Mouse (Mus musculus): ENCODE results near the gene Sp6. TPM values are rescaled to one million over a fixed set of nuclear protein-coding genes. Genes with fewer than 3 reads are reported as not detected.
A peak's percentile ranks its signal among the peaks of the same experiment; 100 is the strongest.

The Sp6 gene
- polyA plus RNA-seq, 1 experiment from 2014 or later, result 0.08 TPM

DNA sequence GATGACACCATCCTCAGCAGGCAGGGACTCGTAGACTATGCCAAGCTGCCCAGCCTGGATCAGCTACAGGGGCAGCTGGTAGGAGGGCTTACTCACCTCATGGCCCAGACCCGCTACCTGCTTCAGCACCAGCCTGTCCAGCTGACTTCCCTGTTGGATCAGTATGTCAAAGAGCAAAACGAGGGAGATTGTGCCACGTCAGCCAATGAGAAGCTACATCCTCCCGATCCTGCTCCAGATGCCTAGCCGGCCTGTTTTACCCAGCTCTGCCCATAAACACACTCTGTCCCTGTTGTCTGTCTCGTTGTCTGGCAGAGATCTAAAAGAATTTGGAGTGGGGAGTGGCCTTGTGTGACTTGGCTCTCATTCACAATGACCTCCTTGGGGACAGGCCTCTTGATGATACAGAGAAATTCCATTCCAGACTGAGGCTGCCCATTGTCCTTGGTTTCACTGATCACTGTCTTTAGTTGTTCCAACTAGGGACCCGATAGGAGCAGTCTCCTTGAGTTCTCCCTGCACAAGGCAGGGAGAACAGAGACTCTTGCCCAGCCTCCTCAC, 35.0 kb downstream of the Sp6 start:
- H3K27ac ChIP-seq, result no peak overlapping the region
- peaks cover 31% of the 10 kb centered on the region for H3K4me1 ChIP-seq (replicated peaks)
- DNase-seq (no peak), ATAC-seq (ENCODE audit: low read depth) (no peak)
- peaks cover 46% of the 10 kb centered on the region for H3K36me3 ChIP-seq
- no peaks in the 10 kb centered on the region for H3K27me3 ChIP-seq
- 82% methylated on average over 8 of the region's 8 CpGs for WGBS (ENCODE audit: insufficient replicate concordance)
- no peak overlapping the region for H3K9ac ChIP-seq
- H3K9me3 ChIP-seq (replicated peaks), result no peaks in the 10 kb centered on the region
- H3K4me3 ChIP-seq (replicated peaks), result no peak overlapping the region
- H3K4me2 ChIP-seq, result no peak overlapping the region

DNA sequence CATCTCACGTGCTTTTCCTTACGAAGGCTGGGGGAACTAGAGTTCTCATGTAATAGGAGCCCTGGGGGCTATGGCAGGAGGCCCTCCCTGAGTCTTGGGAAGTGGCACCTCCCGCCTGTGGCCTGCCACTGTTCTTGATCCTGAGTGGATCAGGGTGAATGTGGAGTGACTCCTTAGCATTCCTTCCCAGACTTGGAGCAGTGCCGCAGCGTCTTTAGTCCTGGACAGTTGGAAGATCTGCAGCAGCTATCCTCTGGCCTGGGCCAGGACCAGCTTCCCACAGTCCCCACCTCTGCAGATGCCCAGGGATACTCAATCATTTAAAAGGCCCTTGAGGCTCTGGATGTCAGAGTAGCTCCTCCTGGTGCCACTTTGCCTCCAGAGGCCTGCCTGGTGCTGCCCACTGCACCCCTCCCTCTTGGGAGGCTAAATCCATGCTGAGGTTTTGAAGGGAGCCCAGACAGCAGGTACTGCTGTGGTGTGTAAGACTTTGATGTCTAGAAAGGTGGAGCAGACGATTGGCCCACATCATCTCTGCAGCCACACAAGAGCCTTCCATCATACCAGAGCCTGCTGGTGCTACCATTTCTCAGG, 36.4 kb downstream of the Sp6 start:
- Histone ChIP-seq H3K36me3 (peaks cover 48% of the 10 kb centered on the region), H3K4me1 (replicated peaks) (peaks cover 28% of the 10 kb centered on the region), H3K27ac (no peak overlapping the region), H3K9me3 (replicated peaks) (no peaks in the 10 kb centered on the region), H3K4me2 (peak overlapping the region; percentile 85; the same call in 1 of the 2 replicates), H3K27me3 (no peaks in the 10 kb centered on the region), H3K9ac (no peak overlapping the region), H3K4me3 (replicated peaks) (no peak overlapping the region)
- DNase-seq (no peak), ATAC-seq (ENCODE audit: low read depth) (no peak)
- WGBS (ENCODE audit: insufficient replicate concordance), result 70% methylated on average over 6 of the region's 6 CpGs

DNA sequence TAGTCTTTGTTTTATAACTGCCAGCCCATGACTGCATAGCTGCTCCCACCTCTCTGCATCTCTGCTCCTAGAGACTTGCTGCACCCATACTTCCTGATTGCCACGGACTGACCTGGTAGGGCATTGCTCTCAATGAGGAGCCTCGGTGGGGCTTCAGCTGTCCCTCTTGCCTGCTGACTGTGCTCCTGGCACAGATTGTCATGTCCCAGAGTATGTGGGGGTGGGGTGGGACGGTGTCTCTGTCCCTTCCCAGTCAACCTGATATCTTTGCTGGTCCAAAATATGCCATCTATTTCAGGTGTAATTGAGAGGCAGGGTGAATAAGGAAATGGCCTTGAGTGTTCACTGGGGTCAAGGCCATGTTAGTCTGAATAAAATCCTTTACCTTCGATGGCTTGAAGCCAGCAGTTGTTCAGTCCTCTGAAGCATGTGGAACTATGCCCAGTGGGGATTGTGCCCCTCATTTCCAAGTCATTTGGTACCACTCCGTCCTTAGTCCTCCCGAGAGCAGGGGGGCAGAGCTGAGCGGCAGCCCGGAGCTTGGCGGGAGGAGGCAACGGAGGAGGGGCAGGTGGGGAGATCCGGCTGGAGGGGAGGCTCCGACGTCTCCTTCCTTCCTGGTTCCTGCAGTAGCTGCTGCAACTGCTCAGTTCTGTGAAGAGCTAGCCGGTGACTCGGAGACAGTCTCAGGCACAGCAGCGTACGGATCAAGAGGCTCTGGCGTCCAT, 37.2 kb downstream of the Sp6 start, which contains the start of gene Osbpl7:
Gene Osbpl7, plus strand, starts transcription at position 413 of the 728 bp plus-strand sequence.
- H3K27ac ChIP-seq, result peak within 1 kb of the TSS; percentile 71
- DNase-seq (peak; percentile 50), ATAC-seq (ENCODE audit: low read depth) (peak; percentile 63)
- peak within 1 kb of the TSS; percentile 80 for H3K9ac ChIP-seq
- no peaks in the 10 kb centered on the region for H3K9me3 ChIP-seq (replicated peaks)
- WGBS (ENCODE audit: insufficient replicate concordance), result 6% methylated on average over 18 of the region's 18 CpGs
- H3K4me3 ChIP-seq (replicated peaks), result peak within 1 kb of the TSS; percentile 71
- peak within 1 kb of the TSS; percentile 85 for H3K4me2 ChIP-seq
- H3K27me3 ChIP-seq, result no peaks in the 10 kb centered on the region
- peaks cover 28% of the 10 kb centered on the region for H3K4me1 ChIP-seq (replicated peaks)
- peaks cover 50% of the 10 kb centered on the region for H3K36me3 ChIP-seq

DNA sequence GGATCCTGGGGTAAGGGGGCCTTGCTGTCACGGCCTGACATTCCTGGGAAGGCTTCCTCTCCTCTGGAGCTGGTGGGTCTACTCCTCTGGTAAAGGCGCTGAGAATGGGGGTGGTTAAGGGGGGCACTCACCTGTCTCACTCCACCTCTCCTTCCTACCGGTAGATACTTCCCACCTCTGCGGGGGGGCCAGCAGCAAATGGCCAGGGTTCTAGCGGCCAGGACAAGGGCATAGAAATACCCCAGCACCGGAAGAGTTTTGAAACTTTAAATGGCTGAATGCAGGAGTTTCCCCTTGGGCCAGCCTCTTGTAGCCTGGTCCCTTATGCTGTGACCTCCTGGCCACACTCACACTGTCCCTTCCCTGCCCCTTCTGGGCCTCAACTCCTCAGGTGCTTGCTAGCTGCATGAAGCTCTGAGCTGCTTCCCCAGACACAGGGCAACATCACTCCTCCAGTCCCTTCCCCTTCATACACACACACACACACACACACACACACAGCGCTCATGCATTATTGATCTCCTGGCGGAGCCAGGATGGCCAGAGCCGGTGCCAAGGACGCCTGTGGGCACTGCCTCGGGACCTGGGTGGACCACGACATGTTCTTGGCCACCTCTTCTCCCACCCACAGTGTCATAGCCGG, 37.9 kb downstream of the Sp6 start:
- no peak for DNase-seq
- Histone ChIP-seq H3K4me1 (replicated peaks) (peaks cover 28% of the 10 kb centered on the region), H3K36me3 (peaks cover 50% of the 10 kb centered on the region), H3K9ac (peak overlapping the region; percentile 80), H3K27me3 (no peaks in the 10 kb centered on the region), H3K4me2 (peak overlapping the region; percentile 85), H3K4me3 (replicated peaks) (peak overlapping the region; percentile 71), H3K27ac (peak overlapping the region; percentile 71), H3K9me3 (replicated peaks) (no peaks in the 10 kb centered on the region)
- WGBS (ENCODE audit: insufficient replicate concordance), result 12% methylated on average over 13 of the region's 13 CpGs
- peak; percentile 6; the same call in 1 of the 2 replicates for ATAC-seq (ENCODE audit: low read depth)

DNA sequence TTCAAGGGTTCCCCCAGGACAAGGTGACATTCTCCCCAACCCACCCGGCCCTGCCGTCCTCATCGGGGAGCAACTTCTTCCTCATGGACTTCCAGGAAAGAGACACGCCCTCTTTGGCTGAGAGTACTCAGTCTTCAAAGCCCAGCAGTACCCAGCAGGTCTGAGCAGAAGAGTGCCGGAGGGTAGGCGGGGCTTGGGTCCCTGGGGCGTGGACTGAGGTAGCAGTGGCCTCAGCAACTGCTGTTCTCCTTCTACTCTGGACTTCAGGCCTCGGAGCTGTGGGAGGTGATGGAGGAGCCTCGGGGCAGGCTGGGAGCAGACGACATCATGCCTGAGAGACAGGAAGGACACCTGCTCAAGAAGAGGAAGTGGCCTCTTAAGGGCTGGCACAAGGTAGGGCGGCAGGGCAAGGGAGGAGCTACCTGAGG, 39.0 kb downstream of the Sp6 start:
- Histone ChIP-seq H3K4me1 (replicated peaks) (peaks cover 28% of the 10 kb centered on the region), H3K36me3 (peaks cover 52% of the 10 kb centered on the region), H3K27ac (no peak overlapping the region), H3K27me3 (no peaks in the 10 kb centered on the region), H3K4me3 (replicated peaks) (peak overlapping the region; percentile 71), H3K9me3 (replicated peaks) (no peaks in the 10 kb centered on the region), H3K9ac (peak overlapping the region; percentile 80), H3K4me2 (peak overlapping the region; percentile 85)
- 18% methylated on average over 11 of the region's 11 CpGs for WGBS (ENCODE audit: insufficient replicate concordance)
- ATAC-seq (ENCODE audit: low read depth), result peak; percentile 77
- peak; percentile 67 for DNase-seq

DNA sequence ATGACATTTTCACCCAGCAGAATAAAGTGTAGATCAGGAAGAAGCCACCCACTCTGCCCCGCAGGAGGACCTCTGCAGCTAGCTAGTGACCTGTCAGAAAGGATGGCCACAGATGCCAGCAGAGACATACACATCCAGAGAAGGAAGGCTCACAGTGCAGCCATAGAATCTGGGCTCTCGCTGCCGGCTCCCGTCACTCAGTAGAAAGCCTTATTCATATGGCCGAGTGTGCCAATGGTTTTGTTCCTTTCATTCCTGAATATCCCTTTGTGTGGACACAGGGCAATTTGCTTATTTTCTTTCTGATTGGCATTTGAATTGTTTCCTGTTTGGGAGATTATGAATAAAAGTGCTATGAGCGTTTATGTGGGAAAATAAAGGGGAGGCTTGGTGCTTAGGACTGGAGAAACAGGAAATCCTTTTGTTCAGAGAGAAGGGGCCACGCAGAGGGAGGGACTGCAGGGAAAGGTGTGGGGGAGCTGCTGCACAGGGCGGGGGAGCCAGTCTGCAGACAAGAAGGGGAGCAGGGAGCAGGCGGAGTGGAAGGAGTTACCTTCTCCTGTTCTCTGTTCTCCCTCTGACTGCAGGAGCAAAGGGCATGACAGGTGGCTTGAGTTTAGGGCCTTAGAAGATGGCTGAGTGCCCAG, 50.2 kb downstream of the Sp6 start:
- H3K27me3 ChIP-seq, result no peaks in the 10 kb centered on the region
- ATAC-seq (ENCODE audit: low read depth), result no peak
- WGBS (ENCODE audit: insufficient replicate concordance), result 53% methylated on average over 9 of the region's 9 CpGs
- no peak for DNase-seq
- no peaks in the 10 kb centered on the region for H3K9me3 ChIP-seq (replicated peaks)
- H3K36me3 ChIP-seq, result peaks cover 29% of the 10 kb centered on the region
- no peak overlapping the region for H3K27ac ChIP-seq
- no peak overlapping the region for H3K9ac ChIP-seq
- no peak overlapping the region for H3K4me3 ChIP-seq (replicated peaks)
- H3K4me2 ChIP-seq, result no peak overlapping the region
- H3K4me1 ChIP-seq (replicated peaks), result peaks cover 12% of the 10 kb centered on the region

DNA sequence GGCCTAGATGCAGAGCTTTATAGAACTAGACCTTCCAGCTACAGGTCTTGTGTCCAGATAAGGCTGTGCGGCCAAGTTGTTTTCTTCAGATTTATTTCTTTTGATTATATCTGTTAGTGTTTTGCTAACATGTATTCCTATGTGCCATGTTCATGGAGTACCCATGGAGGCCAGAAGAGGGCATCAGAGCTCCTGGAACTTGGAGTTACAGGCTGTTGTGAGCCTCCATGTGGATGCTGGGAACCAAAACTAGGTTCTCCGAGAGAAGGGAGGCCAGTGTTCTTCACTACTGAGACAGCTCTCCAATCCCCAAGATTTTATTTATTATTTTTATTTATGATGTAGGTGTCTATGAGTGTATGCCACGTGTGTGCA, 50.7 kb downstream of the Sp6 start:
- no peak overlapping the region for H3K27ac ChIP-seq
- WGBS (ENCODE audit: insufficient replicate concordance), result 76% methylated on average over 3 of the region's 3 CpGs

DNA sequence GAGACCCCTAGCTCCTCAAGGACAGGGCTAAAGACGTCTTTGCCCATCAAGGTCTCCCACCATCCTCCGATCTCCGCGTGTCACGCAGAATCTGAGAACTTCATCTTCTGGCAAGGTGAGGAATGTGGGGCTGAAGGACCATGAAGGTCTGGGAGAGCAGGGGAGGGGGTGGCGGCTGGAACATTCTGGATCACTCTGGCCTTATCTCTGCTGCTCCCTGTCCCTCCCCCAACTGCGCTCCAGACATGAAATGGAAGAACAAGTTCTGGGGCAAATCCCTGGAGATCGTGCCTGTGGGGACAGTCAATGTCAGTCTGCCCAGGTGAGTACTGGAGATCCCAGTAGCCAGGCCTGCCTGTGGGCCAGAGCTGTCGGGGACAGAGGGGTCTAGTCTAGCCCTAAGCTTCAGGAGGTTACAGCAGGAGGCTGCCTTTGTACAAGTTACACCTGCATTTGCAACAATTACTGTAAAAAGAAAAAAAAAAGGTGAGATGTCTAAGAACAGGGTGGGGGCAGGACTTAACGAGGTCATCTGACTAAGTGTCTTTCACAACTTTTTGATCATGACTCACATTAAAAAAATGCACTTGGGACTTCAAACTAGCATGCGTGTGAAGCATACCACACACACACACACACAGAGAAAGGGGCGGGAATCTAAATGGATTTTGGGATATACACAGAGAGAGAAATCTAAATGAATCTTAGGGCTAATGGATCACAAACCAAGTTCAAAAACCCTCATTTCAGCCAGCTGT, 52.5 kb downstream of the Sp6 start:
- WGBS (ENCODE audit: insufficient replicate concordance), result 75% methylated on average over 12 of the region's 12 CpGs
- no peak overlapping the region for H3K9ac ChIP-seq
- no peak overlapping the region for H3K27ac ChIP-seq
- no peaks in the 10 kb centered on the region for H3K27me3 ChIP-seq
- ATAC-seq (ENCODE audit: low read depth), result no peak
- H3K36me3 ChIP-seq, result peaks cover 14% of the 10 kb centered on the region
- no peak overlapping the region for H3K4me2 ChIP-seq
- H3K4me1 ChIP-seq (replicated peaks), result peaks cover 12% of the 10 kb centered on the region
- H3K4me3 ChIP-seq (replicated peaks), result no peak overlapping the region
- DNase-seq, result no peak
- no peaks in the 10 kb centered on the region for H3K9me3 ChIP-seq (replicated peaks)

More for the DNA sequence above, 50.7 kb downstream of the Sp6 start:
- DNase-seq (no peak), ATAC-seq (ENCODE audit: low read depth) (no peak)
- Histone ChIP-seq H3K36me3 (peaks cover 28% of the 10 kb centered on the region), H3K4me2 (no peak overlapping the region), H3K9me3 (replicated peaks) (no peaks in the 10 kb centered on the region), H3K27me3 (no peaks in the 10 kb centered on the region), H3K9ac (no peak overlapping the region), H3K4me1 (replicated peaks) (peaks cover 12% of the 10 kb centered on the region), H3K4me3 (replicated peaks) (no peak overlapping the region)

DNA sequence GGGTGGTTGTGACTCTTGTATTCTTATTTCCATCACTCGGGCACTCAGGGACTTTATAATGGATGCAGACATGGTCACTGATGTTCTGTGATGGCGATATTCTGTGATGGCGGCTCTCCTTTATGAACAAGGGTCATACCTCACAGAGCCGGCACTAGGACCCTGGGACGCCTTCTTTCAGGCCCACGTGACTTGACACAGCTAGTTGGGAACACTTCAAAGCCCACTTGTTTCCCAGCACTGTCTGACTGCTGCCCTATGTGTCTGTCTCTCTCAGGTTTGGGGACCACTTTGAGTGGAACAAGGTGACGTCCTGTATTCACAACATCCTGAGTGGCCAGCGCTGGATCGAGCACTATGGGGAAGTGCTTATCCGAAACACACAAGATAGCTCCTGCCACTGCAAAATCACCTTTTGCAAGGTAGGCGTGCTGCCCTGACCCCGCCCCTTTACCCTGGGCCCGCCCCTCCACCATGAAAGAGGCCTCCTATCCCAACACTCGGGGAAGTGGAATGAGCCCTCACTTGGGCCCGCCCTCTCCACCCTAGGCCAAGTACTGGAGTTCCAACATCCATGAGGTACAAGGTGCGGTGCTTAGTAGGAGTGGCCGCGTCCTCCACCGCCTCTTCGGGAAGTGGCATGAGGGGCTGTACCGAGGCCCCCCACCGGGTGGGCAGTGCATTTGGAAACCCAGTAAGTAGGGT, 53.6 kb downstream of the Sp6 start:
- DNase-seq (no peak), ATAC-seq (ENCODE audit: low read depth) (0 out of 2 replicates have a peak, but pooled peaks have one; percentile 18)
- H3K27me3 ChIP-seq, result no peaks in the 10 kb centered on the region
- H3K27ac ChIP-seq, result no peak overlapping the region
- H3K9ac ChIP-seq, result no peak overlapping the region
- no peak overlapping the region for H3K4me2 ChIP-seq
- peaks cover 10% of the 10 kb centered on the region for H3K36me3 ChIP-seq
- H3K4me3 ChIP-seq (replicated peaks), result no peak overlapping the region
- 0 out of 2 replicates have a peak, but pooled peaks cover 3% of the 10 kb centered on the region for H3K4me1 ChIP-seq (replicated peaks)
- H3K9me3 ChIP-seq (replicated peaks), result no peaks in the 10 kb centered on the region
- WGBS (ENCODE audit: insufficient replicate concordance), result 67% methylated on average over 22 of the region's 22 CpGs

DNA sequence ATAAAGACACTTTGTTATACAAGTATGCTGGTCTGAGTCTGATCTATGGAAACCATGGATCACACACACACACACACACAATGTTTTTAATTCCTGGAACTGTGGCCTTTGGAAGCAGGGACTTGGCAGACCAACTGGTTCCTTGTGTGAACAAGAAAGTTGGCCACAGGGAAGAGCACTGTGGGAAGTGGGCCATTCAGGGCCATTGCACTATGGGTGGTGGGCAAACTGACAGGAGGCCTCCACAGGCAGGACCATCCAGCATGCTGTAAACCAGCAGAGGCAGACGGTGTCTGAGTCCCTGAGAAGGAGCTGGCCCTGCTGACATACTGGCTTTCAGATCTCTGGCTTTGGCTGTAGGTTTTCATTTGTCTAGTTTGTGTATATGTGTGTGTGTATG, 56.1 kb downstream of the Sp6 start:
- no peak for ATAC-seq (ENCODE audit: low read depth)
- Histone ChIP-seq H3K9me3 (replicated peaks) (no peaks in the 10 kb centered on the region), H3K4me2 (no peak overlapping the region), H3K36me3 (peaks cover 10% of the 10 kb centered on the region), H3K27me3 (no peaks in the 10 kb centered on the region), H3K4me1 (replicated peaks) (no peaks in the 10 kb centered on the region), H3K27ac (no peak overlapping the region), H3K9ac (no peak overlapping the region), H3K4me3 (replicated peaks) (no peak overlapping the region)
- no peak for DNase-seq
- WGBS (ENCODE audit: insufficient replicate concordance), result 56% methylated on average over 1 of the region's 1 CpGs
